Mouse (Mus musculus): ENCODE data around the gene Fam49a.

GRCm38 (mm10) chr12:12230031-12230557, 31.8 kb upstream of the Fam49a start:
- TF ChIP-seq CTCF (IDR thresholded peaks at IDR 0.05), result no peak
- no peak for TF ChIP-seq POLR2A (IDR thresholded peaks at IDR 0.05; ENCODE audit: insufficient read depth, low read depth, low read length)
